Mouse (Mus musculus): ENCODE results near the gene Gm17018. TPM values are rescaled to one million over a fixed set of nuclear protein-coding genes. Genes with fewer than 3 reads are reported as not detected.

The Gm17018 gene
- total RNA-seq (2021): 10 to 100 TPM; 17.1 to 20.0 TPM
- long read RNA-seq, experiment 1, transcript Gm17018-201 (6 exons, 1,353 nt): major isoform, 30 of 35 reads
- long read RNA-seq, experiment 1, partial matches to known transcripts: 2 of 35 reads
- long read RNA-seq, experiment 1, other reads (novel, unspliced or antisense): 2 of 35 reads
- long read RNA-seq, experiment 2, transcript Gm17018-201 (6 exons, 1,353 nt): major isoform, 28 of 31 reads
- long read RNA-seq, experiment 2, partial matches to known transcripts: 0 of 31 reads
- long read RNA-seq, experiment 2, other reads (novel, unspliced or antisense): 3 of 31 reads

- intact Hi-C loops (cut with DNase I): no loop called here
Observed at GRCm38 (mm10) chr19:45560153-45560890, at the start of gene Gm17018, which contains the start of gene Poll. Gene Gm17018 (plus strand): TSS chr19:45560615. Gene Poll (minus strand): TSS chr19:45560531.

GRCm38 (mm10) chr19:45510680-45511079 lies 49.7 kb upstream of the Gm17018 start:
- intact Hi-C loops (cut with DNase I): no loop called here
- DNase-seq: no peak

More at GRCm38 (mm10) chr19:45560153-45560890, at the start of gene Gm17018, which contains the start of gene Poll:
- peak; percentile 79 to 89 for DNase-seq

GRCm38 (mm10) chr19:45511406-45511805 lies 49.0 kb upstream of the Gm17018 start:
- no peak for DNase-seq
- intact Hi-C loops (cut with DNase I): no loop called here

GRCm38 (mm10) chr19:45515341-45515740 lies 45.1 kb upstream of the Gm17018 start:
- no peak for DNase-seq
- intact Hi-C loops (cut with DNase I): no loop called here

- no peak for DNase-seq
- intact Hi-C loops (cut with DNase I): no loop called here
Observed at GRCm38 (mm10) chr19:45516264-45516663, 44.2 kb upstream of the Gm17018 start.

GRCm38 (mm10) chr19:45527382-45527781 lies 33.0 kb upstream of the Gm17018 start:
- no peak for DNase-seq
- intact Hi-C loops (cut with DNase I): loop anchor here (5.0 kb wide), 1 partner anchor 75 kb away; no protein-coding TSS in a partner anchor

- intact Hi-C loops (cut with DNase I): loop anchor here (5.0 kb wide), 1 partner anchor 76 kb away; no protein-coding TSS in a partner anchor
- no peak for DNase-seq
Observed at GRCm38 (mm10) chr19:45527931-45528534, 32.4 kb upstream of the Gm17018 start.

- intact Hi-C loops (cut with DNase I): loop anchor here (5.0 kb wide), 1 partner anchor 77 kb away; no protein-coding TSS in a partner anchor
- no peak for DNase-seq
Observed at GRCm38 (mm10) chr19:45529294-45529693, 31.1 kb upstream of the Gm17018 start.

- intact Hi-C loops (cut with DNase I): no loop called here
- DNase-seq: peak; percentile 47 to 55
Observed at GRCm38 (mm10) chr19:45530200-45530995, 30.0 kb upstream of the Gm17018 start.

GRCm38 (mm10) chr19:45531554-45531953 lies 28.9 kb upstream of the Gm17018 start:
- intact Hi-C loops (cut with DNase I): no loop called here
- no peak for DNase-seq

GRCm38 (mm10) chr19:45533617-45534016 lies 26.8 kb upstream of the Gm17018 start:
- intact Hi-C loops (cut with DNase I): no loop called here
- DNase-seq: no peak

- intact Hi-C loops (cut with DNase I): no loop called here
- no peak for DNase-seq
Observed at GRCm38 (mm10) chr19:45535214-45535735, 25.1 kb upstream of the Gm17018 start.

- intact Hi-C loops (cut with DNase I): no loop called here
- DNase-seq: no peak
Observed at GRCm38 (mm10) chr19:45535929-45536328, 24.5 kb upstream of the Gm17018 start.

GRCm38 (mm10) chr19:45537505-45537904 lies 22.9 kb upstream of the Gm17018 start:
- intact Hi-C loops (cut with DNase I): no loop called here
- peak; percentile 44 to 63 for DNase-seq

- intact Hi-C loops (cut with DNase I): loop anchor here (5.0 kb wide), 3 partner anchors 54 to 234 kb away; no protein-coding TSS in a partner anchor
- DNase-seq: no peak
Observed at GRCm38 (mm10) chr19:45540657-45541408, 19.6 kb upstream of the Gm17018 start.

- peak; percentile 53 to 59 for DNase-seq
- intact Hi-C loops (cut with DNase I): loop anchor here (5.0 kb wide), 3 partner anchors 54 to 234 kb away; no protein-coding TSS in a partner anchor
Observed at GRCm38 (mm10) chr19:45541409-45542041, 18.9 kb upstream of the Gm17018 start.

GRCm38 (mm10) chr19:45542061-45542460 lies 18.4 kb upstream of the Gm17018 start:
- intact Hi-C loops (cut with DNase I): loop anchor here (5.0 kb wide), 3 partner anchors 55 to 235 kb away; no protein-coding TSS in a partner anchor
- no peak for DNase-seq

- peak; percentile 25 to 34 for DNase-seq
- intact Hi-C loops (cut with DNase I): loop anchor here (5.0 kb wide), 3 partner anchors 57 to 237 kb away; no protein-coding TSS in a partner anchor
Observed at GRCm38 (mm10) chr19:45544152-45544924, 16.1 kb upstream of the Gm17018 start.

Data from heart, postnatal 14 days (tissue).